Mouse (Mus musculus) activated CD4-positive, CD25-positive, alpha-beta regulatory T cell, adult 9 weeks (primary cell): ENCODE results near the gene Dnajc28. TPM values are rescaled to one million over a fixed set of nuclear protein-coding genes. Genes with fewer than 3 reads are reported as not detected.

ENCODE experiments used
- polyA plus RNA-seq: library from polyadenylated mRNA; unstranded; fragments of 100-300 nt; shearing (Covaris generic); gene quantifications from one replicate; pipeline ENCODE4 v1.2.1, GENCODE M21; 2017

Gene Dnajc28
- 2.7 TPM for polyA plus RNA-seq

DNA sequence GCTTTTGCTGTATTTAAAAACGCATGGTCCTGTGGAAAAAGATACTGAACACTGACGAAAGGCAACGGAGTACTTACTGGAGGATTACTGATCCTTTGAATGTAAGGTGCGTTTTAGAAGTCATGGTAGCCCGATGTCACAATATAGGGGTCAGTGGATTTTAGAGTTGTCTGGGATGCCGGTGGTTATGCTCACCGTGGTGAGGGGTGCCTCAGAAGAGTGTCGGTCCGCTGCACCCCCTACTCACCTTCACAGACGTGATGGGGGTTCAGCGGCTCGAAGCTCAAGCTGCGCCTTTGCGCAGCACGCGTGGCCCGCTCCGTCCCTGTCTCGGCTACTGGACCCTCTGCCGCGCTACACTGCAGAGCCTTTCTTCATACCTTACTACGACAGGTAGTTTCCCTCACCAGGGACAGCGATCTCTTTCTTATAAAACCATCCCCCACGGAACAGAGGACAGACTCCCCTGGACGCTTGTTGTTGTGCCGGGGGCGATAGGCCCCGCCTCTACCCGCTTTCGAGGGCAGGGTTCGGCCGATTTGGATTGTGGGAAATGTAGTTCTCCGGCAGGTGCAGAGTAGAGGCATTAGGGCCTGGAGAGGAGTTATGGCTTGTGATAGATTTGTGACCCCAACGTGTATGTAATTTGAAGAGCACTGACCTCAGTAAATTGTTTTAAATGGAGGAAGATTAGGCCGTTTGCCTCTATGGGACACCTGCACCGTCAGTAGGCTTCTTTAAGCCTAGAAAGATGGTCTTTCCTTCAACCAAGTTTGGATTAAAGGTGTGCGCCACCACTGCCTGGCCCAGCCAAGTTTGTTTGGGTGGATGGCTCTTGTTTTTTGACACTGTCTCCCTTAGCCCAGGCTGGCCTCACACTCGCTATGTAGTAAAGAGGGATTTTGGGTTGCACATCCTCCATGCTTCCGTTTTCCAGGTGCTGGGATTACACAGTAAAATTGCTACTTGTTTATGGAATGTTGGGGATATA, at the start of gene Dnajc28:
Gene Dnajc28 (minus strand): TSS at position 516 of the 991 bp plus-strand sequence.

DNA sequence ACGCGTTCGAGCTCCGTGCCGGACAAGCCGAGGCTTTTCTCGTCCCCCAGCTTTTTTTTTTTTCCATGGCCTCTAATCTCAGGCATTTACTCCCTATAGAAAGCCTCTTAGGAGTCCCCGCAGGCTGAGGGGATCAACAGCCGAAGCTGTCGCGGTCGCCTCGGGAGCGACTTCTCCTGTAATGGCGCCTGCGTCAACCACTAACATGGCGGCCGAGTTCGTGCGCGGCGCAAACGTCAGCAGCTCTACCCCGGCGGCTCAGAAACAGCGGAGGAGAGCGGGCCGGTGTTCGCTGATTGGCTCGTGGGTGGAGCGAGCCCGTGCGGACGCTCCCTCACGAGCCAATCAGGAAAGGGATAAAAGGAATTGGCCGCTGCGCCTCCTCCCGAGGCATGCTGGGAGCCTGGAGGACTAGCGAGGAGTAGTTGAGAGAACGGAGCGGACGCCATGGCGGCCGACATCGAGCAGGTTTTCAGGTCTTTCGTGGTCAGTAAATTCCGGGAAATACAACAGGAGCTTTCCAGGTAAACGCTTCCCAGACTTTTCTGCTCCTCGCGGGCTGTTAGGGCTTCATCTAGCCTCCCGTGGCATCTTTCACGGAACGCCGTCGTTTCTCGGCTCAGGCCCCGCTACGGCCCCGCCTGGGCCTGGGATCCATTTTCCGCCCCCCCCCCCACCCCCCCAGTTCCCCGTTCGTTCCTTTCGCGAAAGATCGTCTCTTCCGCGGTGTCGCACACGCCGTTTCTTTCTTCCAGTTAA, 28.8 kb upstream of the Dnajc28 start, which contains the start of gene Son:
Gene Son (plus strand): TSS at position 46 of the 759 bp plus-strand sequence.

DNA sequence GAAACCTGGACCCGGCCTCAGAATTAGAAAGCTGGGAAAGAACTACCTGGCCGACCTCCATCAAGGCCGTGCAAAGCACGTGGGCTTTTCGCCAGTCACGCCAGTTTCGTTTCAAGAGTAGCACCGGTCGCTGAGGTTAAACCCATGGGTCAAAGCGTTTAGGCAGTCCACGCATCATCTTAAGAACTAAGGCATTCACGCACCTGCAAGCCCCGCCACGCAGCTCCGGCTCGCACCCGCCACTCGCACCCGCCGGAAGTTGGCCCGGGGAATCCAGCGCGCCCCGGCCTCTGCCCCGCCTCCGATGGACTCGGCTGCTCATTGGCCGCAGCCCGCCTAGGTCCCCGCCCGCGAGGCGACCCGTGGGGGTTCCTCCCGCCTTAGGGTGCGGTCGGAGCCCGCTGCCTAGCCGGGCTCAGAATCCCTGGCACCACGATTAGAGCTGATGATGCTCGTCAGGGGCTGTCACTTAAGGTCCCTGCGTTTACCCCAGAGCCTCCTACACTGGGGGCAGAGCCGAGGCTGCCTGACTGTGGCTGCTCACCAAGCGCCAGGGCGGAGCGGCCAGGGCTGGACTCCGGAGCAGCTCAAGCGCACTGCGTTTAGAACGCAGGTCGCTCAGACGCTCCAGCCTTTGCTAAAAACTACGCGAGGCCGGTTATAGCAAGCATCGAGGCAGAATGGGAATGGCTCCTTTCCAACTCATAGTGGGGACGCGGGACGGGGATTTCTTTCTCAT, 28.0 kb upstream of the Dnajc28 start, which contains the start of gene Gart:
Gene Gart (minus strand): TSS at position 272 of the 739 bp plus-strand sequence.

GRCm38 (mm10) chr16:91597672-91598010, 21.2 kb downstream of the Dnajc28 start, which contains the start of gene Tmem50b:
Gene Tmem50b, minus strand, starts transcription at chr16:91597800.

Other genes with a start within 250 kb of the Dnajc28 start
- 114 TPM for gene Ifnar2, start 246.2 kb downstream of the Dnajc28 start, polyA plus RNA-seq
- gene Gm21970, start 227.3 kb downstream of the Dnajc28 start, polyA plus RNA-seq: not detected
- 155 TPM for gene Il10rb, start 212.9 kb downstream of the Dnajc28 start, polyA plus RNA-seq
- 194 TPM for gene Ifnar1, start 133.8 kb downstream of the Dnajc28 start, polyA plus RNA-seq
- gene Ifngr2, start 72.0 kb downstream of the Dnajc28 start, polyA plus RNA-seq: 14.8 TPM
- 40.6 TPM for gene Tmem50b, start 21.2 kb downstream of the Dnajc28 start, polyA plus RNA-seq
- gene Gart, start 27.9 kb upstream of the Dnajc28 start, polyA plus RNA-seq: 127 TPM
- 161 TPM for gene Son, start 28.5 kb upstream of the Dnajc28 start, polyA plus RNA-seq
- gene Donson, start 69.7 kb upstream of the Dnajc28 start, polyA plus RNA-seq: 9.5 TPM
- 79.5 TPM for gene Cryzl1, start 109.9 kb upstream of the Dnajc28 start, polyA plus RNA-seq
- 2.3 TPM for gene Itsn1, start 110.3 kb upstream of the Dnajc28 start, polyA plus RNA-seq